Mouse (Mus musculus): ENCODE measurements around the gene Sirt4. TPM values are rescaled to one million over a fixed set of nuclear protein-coding genes. Genes with fewer than 3 reads are reported as not detected.
"Not testable (repeated sequence)": the region's sequence is repeated elsewhere in the genome, so short reads cannot be mapped to it uniquely, and the experiment has no call there.

Gene Sirt4
- total RNA-seq, 2 experiments from 2014 or later, result 25.8 to 28.3 TPM

DNA sequence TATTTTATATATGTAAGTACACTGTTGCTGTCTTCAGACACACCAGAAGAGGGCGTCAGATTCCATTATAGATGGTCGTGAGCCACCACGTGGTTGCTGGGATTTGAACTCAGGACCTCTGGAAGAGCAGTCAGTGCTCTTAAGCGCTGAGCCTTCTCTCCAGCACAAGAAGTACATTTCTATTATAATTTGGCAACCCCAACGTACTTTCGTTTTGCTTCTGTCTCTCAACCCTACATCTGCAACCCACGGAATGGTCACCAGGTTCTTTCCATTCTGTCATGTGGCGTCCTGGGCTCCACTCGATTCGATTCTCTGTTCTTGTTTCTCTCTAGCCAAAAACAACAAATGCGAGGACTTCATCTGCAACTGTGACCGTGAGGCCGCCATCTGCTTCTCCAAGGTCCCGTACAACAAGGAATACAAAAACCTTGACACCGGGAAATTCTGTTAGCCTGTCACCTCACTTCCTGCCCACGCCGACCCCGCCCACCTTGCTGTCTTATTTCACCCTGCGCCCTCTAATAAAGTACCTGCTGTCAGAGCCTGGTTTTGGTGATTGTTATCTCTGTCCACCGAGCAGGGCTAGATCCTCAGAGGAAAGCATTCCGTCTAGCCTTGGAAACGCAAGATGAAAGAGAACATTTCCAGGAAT, 10.2 kb downstream of the Sirt4 start:
- no peak for DNase-seq (ENCODE audit: low spot score in 2 of 2)

DNA sequence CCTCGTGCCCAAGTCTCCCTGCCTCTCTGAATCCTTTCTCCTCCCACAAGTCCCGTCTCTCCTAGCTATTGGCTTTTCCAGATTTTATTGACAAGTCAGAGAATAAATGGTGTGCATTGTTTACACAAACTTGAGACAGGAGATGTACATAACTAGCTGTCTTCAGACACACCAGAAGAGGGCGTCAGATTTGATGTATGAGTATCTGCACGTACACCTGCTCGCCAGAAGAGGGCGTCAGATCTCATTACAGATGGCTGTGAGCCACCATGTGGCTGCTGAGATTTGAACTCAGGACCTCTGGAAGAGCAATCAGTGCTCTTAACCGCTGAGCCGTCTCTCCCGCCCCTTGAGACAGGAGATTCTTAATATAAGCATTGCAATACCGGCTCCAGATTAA, 11.3 kb downstream of the Sirt4 start:
- no peak for DNase-seq (ENCODE audit: low spot score in 2 of 2)

DNA sequence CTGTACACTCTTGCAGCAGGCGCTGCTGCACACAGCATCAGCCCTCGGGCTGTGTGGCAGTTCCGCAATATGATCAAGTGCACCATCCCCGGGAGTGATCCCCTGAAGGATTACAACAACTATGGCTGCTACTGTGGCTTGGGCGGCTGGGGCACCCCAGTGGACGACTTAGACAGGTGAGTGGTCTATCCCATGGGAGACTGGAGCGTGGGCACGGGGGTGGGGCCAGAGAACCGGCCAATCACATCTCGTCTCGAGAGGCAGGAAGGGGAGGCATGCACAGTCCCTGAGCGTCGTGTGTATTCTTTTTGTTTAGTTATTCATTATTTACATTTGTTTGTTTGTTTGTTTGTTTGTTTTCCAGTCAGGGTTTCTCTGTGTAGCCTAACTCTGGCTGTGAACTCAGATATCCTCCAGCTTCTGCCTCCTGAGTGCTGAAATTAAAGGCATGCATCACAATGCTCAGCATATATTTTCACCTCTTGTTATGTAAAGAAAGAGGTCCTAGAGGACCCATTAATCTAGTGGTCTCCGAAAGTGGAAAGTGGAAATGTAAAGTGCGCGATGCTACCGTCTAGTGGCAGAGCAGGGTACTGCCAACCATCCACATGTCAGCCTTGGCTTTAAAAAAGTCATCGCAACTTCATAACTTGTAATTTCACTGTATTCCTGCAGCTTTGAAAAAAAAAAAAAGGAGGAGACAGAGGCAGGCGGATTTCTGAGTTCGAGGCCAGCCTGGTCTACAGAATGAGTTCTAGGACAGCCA, 13.6 kb downstream of the Sirt4 start:
- peak in 1 of 2 experiments; percentile 56 for DNase-seq (ENCODE audit: low spot score in 2 of 2)

DNA sequence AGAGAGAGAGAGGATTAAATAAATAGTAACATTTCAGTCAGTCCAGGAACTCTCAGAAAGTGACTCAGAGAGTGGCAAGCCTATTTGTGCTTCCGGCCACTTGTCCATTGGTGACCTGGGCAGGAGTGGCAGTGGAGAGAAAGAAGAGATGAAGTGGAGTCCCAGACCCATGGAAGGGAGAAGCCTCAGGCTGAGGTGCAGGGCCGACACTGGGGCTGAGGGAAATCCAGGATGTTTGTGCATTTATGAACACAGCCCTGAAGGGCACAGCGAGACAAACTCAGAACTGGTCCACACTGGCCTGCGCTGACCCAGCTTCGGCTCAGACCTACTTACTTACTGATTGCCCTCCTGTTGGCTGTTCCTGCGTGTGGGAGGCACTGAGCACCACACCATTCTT, 14.7 kb downstream of the Sirt4 start:
- DNase-seq (ENCODE audit: low spot score in 2 of 2), result no peak

DNA sequence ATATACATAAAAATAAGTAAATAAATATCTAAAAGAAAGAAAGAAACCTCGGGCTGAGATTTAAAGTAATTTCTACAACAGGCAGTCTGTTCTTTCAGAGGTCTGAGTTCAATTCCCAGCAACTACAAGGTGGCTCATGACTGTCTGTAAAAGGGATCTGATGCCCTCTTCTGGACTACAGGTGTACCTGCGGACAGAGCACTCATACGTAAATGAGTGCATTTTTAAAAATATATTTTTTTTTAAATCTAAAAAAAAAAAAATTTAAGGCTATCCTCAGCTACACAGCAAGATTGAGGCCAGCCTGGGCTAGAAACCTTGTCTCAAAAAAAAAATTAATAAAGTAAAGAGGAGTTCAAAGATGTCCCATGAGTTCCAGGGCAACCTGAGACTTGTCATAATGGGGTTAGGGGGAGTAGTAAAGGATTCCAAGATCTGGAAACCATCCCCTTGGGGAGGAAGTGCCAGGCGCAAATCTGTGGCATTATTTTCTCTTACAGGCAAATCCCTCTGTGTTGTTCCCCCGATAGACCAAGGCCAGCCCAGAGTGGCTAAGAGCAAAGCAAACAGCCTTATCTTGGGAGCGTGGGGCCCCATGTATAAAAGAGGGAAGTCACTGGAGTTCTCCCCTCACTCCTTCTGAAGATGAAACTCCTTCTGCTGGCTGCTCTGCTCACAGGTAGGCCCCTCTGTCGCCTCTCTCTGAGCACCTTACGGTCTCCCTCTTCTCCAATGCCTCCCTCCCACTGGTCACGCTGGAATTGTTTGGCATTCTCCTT, 18.7 kb downstream of the Sirt4 start, which contains the start of gene Pla2g1b:
Gene Pla2g1b, plus strand, starts transcription at position 621 of the 779 bp plus-strand sequence.
- DNase-seq (ENCODE audit: low spot score in 2 of 2), result no peak

DNA sequence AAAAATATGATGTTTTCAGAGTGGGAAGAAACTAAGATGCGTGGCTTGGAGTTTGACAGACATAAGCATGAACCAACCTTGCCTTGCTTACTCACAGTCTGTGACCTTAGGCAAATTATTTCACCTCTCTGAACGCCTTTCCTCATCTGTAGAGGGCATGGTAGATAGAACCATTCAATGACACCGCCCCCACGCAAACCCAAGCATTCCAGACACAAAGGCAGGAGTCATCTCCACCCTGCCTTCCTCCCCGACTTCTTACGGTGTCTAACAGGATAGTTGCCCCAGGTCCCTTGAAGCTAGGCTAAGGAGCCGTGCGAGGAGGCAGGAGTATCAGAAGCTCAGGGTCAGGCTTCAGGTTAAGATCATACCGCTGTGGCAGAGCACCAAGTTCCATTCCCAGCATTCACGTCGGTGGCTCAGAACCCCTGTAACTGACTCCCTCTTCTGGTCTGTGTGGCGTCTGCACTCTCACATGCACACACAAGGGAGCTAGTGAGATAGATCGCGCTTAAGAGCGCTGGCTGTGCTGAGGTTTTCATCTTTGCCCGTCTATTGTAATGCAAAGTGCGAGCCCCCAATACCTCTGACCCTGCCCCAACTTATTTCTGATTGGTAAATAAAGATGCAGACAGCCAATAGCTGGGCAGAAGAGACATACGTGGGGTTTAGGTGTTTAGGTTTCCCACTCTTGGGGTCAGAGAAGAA, 20.0 kb downstream of the Sirt4 start:
- DNase-seq (ENCODE audit: low spot score in 2 of 2), result no peak

DNA sequence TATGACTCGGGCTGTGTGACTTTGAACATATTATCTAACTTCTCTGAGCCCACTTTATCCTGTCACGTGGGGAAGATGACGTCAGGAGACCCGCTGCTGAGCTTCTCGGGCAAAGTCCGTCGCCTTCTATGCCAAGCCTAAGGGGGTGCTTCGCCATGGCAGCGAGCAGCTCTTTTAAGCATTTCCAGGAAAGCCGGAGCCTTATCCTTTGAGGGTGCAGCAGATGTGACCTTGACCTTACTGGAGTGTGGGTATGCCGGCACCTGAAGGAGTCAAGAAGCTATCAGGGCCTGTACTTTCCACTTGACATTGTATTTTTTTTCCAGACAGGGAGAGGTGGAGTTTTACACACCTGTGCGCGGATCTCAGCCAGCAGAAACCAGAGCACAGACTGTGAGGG, 25.6 kb downstream of the Sirt4 start:
- no peak for DNase-seq (ENCODE audit: low spot score in 2 of 2)

DNA sequence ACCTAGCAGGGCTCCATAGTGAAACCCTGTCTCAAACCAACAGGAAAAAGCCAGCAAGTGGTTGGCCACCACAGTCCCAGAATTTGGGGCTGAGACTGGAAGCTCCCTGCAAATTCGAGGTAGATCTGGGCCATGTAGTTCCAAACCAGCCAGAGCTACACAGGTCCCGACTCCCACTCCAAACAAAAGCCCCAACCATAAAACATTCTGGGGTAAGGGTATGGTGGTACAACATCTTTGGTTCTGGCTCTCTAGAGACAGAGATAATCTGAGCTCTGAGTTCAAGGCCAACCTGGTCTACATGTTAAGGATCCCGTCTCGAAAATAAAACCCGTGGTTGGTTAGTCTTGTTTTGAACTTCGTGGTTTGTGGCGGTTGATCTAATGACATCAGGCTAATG, 28.7 kb downstream of the Sirt4 start:
- no peak for DNase-seq (ENCODE audit: low spot score in 2 of 2)

DNA sequence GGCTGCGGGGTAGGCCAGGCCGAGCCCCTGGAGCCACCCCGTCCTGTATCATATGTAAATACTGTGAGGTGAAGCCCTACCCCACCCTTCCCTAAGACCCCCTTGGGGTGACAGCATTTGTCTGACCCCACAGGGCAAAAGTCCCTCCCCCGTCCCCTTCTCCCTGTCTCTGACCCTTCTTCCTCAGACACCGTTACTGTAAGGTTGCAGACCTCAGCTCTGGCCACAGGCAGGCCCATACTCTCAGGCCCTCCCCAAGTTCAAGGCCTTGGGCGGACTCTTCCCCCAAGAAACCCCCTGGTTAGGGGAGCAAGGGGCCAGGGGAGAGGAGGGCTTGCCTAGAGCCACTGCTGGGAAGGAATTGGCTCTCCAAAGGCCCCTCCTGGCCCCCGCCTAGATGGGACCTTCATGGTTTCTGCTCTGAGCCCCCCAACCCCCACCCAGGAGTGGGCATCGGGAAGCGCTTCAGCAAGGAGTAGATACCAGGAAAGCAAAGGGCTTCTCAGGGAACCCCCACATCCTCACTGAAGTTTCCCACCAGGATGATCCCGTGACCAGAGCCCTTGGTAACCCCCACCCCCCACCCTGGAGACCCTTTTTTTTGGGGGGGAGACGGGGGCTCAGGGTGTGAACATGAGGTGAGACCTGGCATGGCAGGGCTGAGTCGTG, 30.0 kb downstream of the Sirt4 start:
- DNase-seq (ENCODE audit: low spot score in 2 of 2), result no peak

DNA sequence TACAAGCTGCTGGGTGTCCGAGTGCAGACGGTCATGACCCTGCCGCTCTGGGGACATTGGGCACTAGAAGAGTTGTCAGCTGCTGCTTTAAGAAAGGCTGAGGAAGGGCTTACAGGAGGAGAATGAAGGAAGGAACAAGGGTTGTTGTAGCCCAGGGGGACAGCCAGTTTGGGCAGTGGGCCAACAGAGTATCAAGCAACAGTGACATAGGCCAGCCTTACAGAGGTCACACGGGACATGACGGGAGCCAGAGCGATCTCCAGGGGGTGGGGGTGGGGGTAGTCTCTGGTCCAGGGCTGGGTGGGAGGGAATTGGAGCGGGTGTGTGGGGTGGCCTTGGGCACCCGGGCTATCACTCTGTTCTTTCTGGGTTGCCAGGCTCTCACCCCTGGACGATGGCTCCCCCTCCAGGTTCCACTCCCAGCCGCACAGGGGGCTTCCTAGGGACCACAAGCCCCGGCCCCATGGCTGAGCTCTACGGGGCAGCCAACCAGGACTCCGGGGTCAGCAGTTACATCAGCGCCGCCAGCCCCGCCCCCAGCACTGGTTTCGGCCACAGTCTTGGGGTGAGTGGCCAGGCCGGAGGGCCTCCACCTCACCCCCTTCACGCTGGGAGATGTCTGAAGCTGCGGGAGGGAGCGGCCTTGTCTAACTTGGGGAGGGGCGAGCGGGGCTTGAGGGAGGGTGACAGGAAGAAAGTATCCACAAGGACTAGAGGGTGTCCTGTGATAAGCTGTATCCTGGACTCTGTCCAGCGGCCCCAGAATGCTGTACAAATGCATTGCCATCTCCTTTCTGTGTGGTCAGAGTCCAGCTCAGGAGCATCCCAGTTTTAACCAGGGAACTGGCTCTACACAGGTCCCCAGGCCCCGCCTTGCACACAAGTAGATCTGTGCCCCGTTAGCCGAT, 33.9 kb downstream of the Sirt4 start:
- DNase-seq (ENCODE audit: low spot score in 2 of 2), result no peak

DNA sequence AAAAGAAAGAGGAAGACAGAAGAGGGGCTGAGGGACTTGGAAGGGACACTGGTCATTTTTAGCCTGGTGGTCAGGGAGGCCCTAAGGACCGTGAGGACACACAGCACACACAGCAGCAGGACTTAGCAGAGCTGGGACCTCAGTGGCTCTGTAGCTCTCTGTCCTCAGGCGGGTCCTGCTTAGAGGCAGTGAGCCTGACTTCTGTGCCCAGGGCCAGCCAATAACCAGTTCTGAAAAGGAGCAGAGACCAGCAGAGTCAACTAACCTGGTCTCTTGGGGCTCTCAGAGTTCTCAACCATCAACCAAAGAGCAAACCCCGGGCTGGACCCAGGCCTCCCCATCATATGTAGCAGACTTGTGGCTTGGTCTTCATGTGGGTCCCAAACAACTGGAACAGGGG, 35.3 kb downstream of the Sirt4 start:
- DNase-seq (ENCODE audit: low spot score in 2 of 2), result no peak

DNA sequence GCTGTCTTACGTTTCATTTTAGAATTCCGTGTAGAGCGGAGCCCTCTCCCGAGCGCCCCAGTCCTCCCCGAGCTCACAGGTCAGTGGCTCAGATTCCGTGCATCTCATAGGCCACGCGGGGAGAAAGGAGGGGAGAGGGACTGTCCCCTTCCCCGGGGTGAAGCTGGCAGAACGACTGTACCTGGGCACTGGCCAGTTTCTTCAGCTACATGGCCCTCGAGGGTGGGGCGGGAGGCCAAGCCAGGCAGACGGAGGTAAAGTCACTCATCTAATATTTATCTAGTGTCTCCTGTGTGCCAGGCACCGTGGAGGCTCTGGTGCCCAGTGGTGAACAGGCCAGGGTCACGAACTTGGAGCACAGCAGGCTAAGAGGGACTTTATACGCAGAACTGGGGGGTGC, 37.4 kb downstream of the Sirt4 start:
- DNase-seq (ENCODE audit: low spot score in 2 of 2), result no peak

DNA sequence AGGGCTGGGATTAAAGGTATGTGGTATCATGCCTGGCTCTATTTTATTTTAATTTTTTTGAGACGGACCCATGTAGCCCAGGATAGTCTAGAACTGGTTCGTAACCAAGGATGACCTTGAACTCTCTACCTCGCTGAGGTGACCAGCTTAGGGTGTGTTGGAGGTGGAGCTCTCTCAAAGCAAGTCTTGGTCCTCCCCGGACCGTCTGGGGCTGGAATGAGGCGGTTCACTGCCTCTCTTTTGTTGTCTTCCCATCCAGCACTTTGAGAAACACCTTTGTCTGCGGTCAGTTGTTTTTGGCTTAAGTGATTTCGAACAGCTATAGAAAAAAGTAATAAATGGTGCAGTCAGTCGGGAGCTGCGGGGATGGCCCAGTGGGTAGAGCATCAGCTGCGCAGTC, 40.4 kb downstream of the Sirt4 start:
- no peak for DNase-seq (ENCODE audit: low spot score in 2 of 2)

DNA sequence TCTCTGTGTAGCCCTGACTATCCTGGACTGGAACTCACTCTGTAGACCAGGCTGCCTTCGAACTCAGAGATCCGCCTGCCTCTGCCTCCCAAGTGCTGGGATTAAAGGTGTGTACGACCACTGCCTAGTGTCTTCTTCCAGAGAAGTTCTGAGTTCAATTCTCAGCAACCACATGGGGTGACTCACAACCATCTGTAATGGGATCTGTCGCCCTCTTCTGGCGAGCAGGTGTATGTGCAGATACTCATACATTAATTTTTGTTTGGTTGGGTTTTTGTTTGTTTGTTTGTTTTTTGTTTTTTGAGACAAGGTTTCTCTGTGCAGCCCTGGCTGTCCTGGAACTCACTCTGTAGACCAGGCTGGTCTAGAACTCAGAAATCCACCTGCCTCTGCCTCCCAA, 41.9 kb downstream of the Sirt4 start:
- DNase-seq (ENCODE audit: low spot score in 2 of 2), result not testable (repeated sequence)

DNA sequence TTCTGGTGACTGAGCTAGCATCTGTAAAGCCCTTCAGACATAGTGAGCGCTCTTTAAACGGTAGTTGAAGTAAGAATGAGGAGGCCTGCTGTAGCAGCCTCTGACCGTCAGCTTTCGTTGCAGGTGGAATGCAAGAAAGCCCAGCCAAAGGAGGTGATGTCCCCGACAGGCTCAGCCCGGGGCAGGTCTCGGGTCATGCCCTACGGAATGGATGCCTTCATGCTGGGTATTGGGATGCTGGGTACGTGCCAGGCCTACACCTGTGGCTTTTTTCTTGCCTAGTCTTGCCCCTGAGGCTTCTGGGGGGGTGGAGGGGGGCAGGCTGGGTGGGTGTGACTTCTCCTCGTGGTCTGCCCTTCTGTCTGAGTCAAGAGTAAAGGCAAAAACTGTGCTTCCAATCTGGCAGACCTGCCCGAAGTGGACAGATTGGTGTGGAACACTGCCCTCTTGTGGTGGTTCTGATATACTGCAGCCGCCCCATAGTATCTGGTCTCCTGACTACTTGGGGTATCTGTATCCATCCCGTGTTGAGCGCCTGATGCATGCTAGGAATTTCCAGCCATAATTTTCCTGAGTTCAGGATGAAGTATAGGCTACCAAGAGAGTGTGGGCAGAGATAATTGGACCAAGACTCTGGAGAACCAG, 43.2 kb downstream of the Sirt4 start:
- peak; percentile 83 to 85 for DNase-seq (ENCODE audit: low spot score in 2 of 2)

DNA sequence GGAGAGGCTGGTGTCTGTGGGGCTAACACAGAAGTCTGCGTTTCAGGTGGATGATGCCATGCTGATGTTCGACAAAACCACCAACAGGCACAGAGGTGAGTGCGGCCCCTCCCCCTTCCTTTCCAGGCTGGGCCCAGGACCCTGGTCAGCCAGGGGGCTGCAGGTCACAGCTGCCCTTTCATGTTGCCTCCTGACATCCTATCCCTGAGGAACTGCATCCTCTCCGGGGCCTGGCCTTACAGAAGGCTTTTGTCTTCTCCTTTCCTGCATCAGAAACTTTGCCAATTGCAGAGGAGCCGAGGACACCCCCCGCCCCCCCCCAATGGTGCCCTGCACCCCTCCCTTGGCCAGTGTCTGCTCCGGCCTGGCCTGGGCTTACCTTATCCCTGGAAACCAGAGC, 45.9 kb downstream of the Sirt4 start:
- DNase-seq (ENCODE audit: low spot score in 2 of 2), result no peak

DNA sequence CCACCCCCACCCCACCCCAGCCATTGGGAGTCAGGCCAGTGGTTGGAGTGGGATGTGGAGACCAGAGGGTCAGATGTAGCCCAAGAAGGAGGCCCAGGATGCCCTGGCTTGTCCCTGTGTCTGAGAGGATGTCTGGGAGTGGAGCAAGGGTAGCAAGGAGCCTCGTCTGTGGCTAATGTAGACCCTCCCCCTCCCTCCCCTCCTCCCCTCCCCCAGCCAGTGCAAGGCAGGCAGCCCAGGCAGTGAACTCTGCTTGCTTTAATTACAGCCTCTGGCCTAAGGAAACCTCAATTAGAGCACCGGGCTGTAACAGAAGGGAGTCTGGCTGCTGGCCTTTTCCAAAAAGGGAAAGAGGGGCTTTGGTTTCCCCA, 46.6 kb downstream of the Sirt4 start:
- DNase-seq (ENCODE audit: low spot score in 2 of 2), result no peak

DNA sequence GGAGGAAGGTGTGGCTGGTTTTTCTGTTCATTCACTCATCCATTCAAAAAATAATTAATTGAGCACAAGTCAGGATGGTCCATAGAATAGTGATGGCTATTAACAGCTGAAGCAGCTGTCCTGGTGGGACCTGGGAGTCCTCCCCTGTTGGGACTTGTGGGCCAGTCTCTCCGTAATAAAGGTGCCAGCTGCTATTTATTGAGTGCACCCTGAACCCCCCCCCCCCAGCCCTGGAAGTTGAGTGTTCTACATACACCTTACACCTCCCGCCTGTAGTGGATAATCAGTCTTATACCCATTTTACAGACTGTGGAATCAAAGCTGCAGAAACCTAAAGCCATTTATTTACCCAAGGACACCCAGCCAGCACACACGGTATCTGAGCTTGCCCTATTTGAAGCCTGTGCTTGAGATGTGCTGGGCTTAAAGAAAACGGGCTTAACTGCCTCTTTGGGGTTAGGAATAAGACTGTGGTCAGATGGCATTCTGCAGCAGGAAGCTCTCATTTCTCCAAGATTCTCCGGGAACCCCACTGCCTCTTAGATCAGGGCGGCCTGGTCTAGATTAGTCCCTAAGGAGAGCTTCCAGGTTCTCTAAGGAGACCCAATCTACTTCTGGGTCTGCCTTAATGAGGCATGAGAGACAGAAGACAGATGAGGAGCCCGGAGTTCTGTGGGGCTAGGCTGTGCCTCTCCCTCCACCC, 47.1 kb downstream of the Sirt4 start:
- no peak for DNase-seq (ENCODE audit: low spot score in 2 of 2)
